Comparison of ENCODE assay signal across 13 mouse cellular contexts in the genomic region with DNA sequence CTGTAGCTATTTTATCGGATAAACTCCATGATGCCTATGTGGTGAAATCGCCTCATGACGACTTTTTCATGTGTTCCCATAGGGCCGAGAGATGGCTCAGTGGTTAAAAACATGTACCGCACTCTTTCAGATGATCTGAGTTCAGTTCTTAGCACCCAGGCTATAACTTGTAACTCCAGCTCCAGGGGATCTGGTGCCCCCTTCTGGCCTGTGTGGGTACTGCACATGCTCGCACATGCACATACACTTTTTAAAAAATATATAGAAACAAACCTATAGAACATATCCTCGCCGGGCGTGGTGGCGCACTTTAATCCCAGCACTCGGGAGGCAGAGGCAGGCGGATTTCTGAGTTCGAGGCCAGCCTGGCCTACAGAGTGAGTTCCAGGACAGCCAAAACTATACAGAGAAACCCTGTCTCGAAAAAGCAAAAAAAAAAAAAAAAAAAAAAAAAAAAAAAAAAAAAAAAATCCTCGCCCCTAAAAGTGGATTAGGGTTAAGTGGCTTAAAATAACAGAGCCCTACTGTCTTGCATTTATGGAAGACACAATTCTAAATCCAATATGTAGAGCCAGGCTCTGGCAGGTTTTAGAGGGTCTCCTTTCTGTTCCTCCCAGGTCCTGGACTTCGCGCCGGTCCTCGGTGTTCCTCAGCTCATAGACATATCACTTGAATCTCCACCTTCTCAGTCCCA. TPM values are rescaled to one million over a fixed set of nuclear protein-coding genes. Genes with fewer than 3 reads are reported as not detected.
DNase-seq lines count a peak whose midpoint lies in the region; ATAC-seq and TF ChIP-seq lines count a peak whose summit lies in the region.
"Had no signal": no experiment of that assay in that cellular context is flagged by ENCODE, and none has a peak within 500 bp of the region (broad histone marks: within the 10 kb centered on the region; RNA-seq: fewer than 3 reads in every experiment).

No protein-coding gene starts in this region.

- no peak overlapping the region for H3K4me2 ChIP-seq in kidney, embryonic 14.5 days (replicated peaks; ENCODE audit: low read depth, low read length)
- no peak overlapping the region for H3K4me2 ChIP-seq in midbrain, embryonic 13.5 days (replicated peaks)
- H3K4me2 ChIP-seq: forebrain, embryonic 15.5 days; lung, embryonic 15.5 days had no signal

- ATAC-seq in kidney, embryonic 14.5 days (ENCODE audit: low FRiP score, low TSS enrichment): no peak
- ATAC-seq in midbrain, embryonic 13.5 days: no peak
- ATAC-seq: forebrain, embryonic 15.5 days; midbrain, embryonic 16.5 days had no signal

- no peaks in the 10 kb centered on the region for H3K27me3 ChIP-seq in kidney, adult 2 months (replicated peaks; ENCODE audit: control insufficient read depth, insufficient read depth, low read length)
- no peaks in the 10 kb centered on the region for H3K27me3 ChIP-seq in kidney, embryonic 14.5 days (ENCODE audit: control insufficient read depth, insufficient read depth, low read length)
- H3K27me3 ChIP-seq in E14TG2a.4 (ENCODE audit: insufficient read depth, low read length): peaks cover 4% of the 10 kb centered on the region
- no peaks in the 10 kb centered on the region for H3K27me3 ChIP-seq in midbrain, embryonic 13.5 days
- H3K27me3 ChIP-seq: forebrain, embryonic 15.5 days; lung, embryonic 15.5 days had no signal

- H3K9ac ChIP-seq in kidney, embryonic 14.5 days (ENCODE audit: low read depth, low read length): no peak overlapping the region
- H3K9ac ChIP-seq in midbrain, embryonic 13.5 days (replicated peaks): no peak overlapping the region
- H3K9ac ChIP-seq: forebrain, embryonic 15.5 days; lung, embryonic 15.5 days had no signal

- no peak overlapping the region for H3K4me3 ChIP-seq in kidney, adult 2 months (ENCODE audit: insufficient read depth, low read depth, low read length)
- no peak overlapping the region for H3K4me3 ChIP-seq in kidney, embryonic 14.5 days (ENCODE audit: low read length)
- H3K4me3 ChIP-seq in E14TG2a.4 (replicated peaks; ENCODE audit: low read length): no peak overlapping the region
- H3K4me3 ChIP-seq in midbrain, embryonic 13.5 days (replicated peaks): no peak overlapping the region
- H3K4me3 ChIP-seq: forebrain, embryonic 15.5 days; lung, embryonic 15.5 days had no signal

- peak; percentile 33 for TF ChIP-seq CTCF in kidney, adult 2 months (conservative IDR thresholded peaks at IDR 0.05; ENCODE audit: insufficient read depth, insufficient read length, low read depth, low read length)
- peak; percentile 88 for TF ChIP-seq CTCF in E14TG2a.4 (conservative IDR thresholded peaks at IDR 0.05; ENCODE audit: low read length)

- H3K27ac ChIP-seq in kidney, adult 2 months (ENCODE audit: insufficient read depth, low read depth, low read length): no peak overlapping the region
- no peak overlapping the region for H3K27ac ChIP-seq in kidney, embryonic 14.5 days (ENCODE audit: low read depth, low read length)
- H3K27ac ChIP-seq in midbrain, embryonic 13.5 days: no peak overlapping the region
- H3K27ac ChIP-seq: forebrain, embryonic 15.5 days; lung, embryonic 15.5 days had no signal

- no peaks in the 10 kb centered on the region for H3K9me3 ChIP-seq in kidney, embryonic 14.5 days (ENCODE audit: control insufficient read depth, low read length)
- no peaks in the 10 kb centered on the region for H3K9me3 ChIP-seq in E14TG2a.4 (ENCODE audit: low read length)
- H3K9me3 ChIP-seq in midbrain, embryonic 13.5 days: no peaks in the 10 kb centered on the region
- H3K9me3 ChIP-seq: forebrain, embryonic 15.5 days; lung, embryonic 15.5 days had no signal

- WGBS in kidney, adult 2 months: 94% methylated on average over 19 of the region's 19 CpGs
- WGBS in kidney, embryonic 14.5 days: 90% methylated on average over 19 of the region's 19 CpGs
- 90% methylated on average over 19 of the region's 19 CpGs for WGBS in midbrain, embryonic 13.5 days

- TF ChIP-seq POLR2A in kidney, adult 2 months (IDR thresholded peaks at IDR 0.05; ENCODE audit: low read depth, low read length): no peak

- H3K4me1 ChIP-seq in kidney, adult 2 months (ENCODE audit: control insufficient read depth, insufficient read depth, low read length): no peaks in the 10 kb centered on the region
- no peaks in the 10 kb centered on the region for H3K4me1 ChIP-seq in kidney, embryonic 14.5 days (ENCODE audit: control insufficient read depth, insufficient read depth, low read length)
- peaks cover 28% of the 10 kb centered on the region for H3K4me1 ChIP-seq in E14TG2a.4 (replicated peaks; ENCODE audit: low read depth, low read length)
- H3K4me1 ChIP-seq in midbrain, embryonic 13.5 days (replicated peaks): no peaks in the 10 kb centered on the region
- H3K4me1 ChIP-seq: forebrain, embryonic 15.5 days; lung, embryonic 15.5 days had no signal

- intact Hi-C loops in left cerebral cortex, postnatal 36 days (cut with DNase I): loop anchor here (10.0 kb wide), 1 partner anchor 456 kb away; no protein-coding TSS in a partner anchor

- H3K36me3 ChIP-seq in kidney, adult 2 months (ENCODE audit: control insufficient read depth, insufficient read depth, low read length): no peaks in the 10 kb centered on the region
- H3K36me3 ChIP-seq in kidney, embryonic 14.5 days (ENCODE audit: control insufficient read depth, insufficient read depth, low read length): no peaks in the 10 kb centered on the region
- H3K36me3 ChIP-seq in E14TG2a.4 (ENCODE audit: insufficient read depth, low read length): no peaks in the 10 kb centered on the region
- no peaks in the 10 kb centered on the region for H3K36me3 ChIP-seq in midbrain, embryonic 13.5 days
- H3K36me3 ChIP-seq: forebrain, embryonic 15.5 days; lung, embryonic 15.5 days had no signal

- DNase-seq in kidney, adult 2 months: no peak
- DNase-seq in A20 (ENCODE audit: low read depth, low spot score): peak; percentile 31
- DNase-seq in naive thymus-derived CD4-positive, alpha-beta T cell, adult 2 months (ENCODE audit: low read depth): peak; percentile 49
- DNase-seq in right cerebral cortex, postnatal 14 days: no peak
- DNase-seq in left cerebral cortex, postnatal 36 days (ENCODE audit: low spot score in 2 of 2): no peak
- DNase-seq: cerebellum, adult 9-11 months had no signal

RNA-seq across cellular contexts. Expression of a gene that starts 13.5 kb away (rescaled TPM):
- polyA plus RNA-seq in kidney, adult 2 months (2012; rRNA removed): 2.6 and 3.0 TPM in 2 replicates
- polyA plus RNA-seq in kidney, embryonic 14.5 days (2014; fragmentation: Nextera tagmentation; extraction: Ambion mirVana): 0.19 and 0.38 TPM in 2 replicates
- 0.08 and 0.13 TPM in 2 replicates for polyA plus RNA-seq in midbrain, embryonic 13.5 days (2015; fragmentation: Nextera tagmentation; extraction: Ambion mirVana)
- not detected for total RNA-seq in left cerebral cortex, postnatal 36 days (2021)
- total RNA-seq: heart, postnatal 4 days had no signal

RNA-seq across cellular contexts. Expression of a gene that starts 26.9 kb away (rescaled TPM):
- 0.04 and 0.08 TPM in 2 replicates for polyA plus RNA-seq in kidney, adult 2 months (2012; rRNA removed)
- not detected in 2 replicates for polyA plus RNA-seq in kidney, embryonic 14.5 days (2014; fragmentation: Nextera tagmentation; extraction: Ambion mirVana)
- not detected in 2 replicates for polyA plus RNA-seq in midbrain, embryonic 13.5 days (2015; fragmentation: Nextera tagmentation; extraction: Ambion mirVana)
- under 1 TPM; 0.07 TPM for total RNA-seq in left cerebral cortex, postnatal 36 days (2021)
- polyA plus RNA-seq: forebrain, embryonic 15.5 days; lung, embryonic 15.5 days; midbrain, embryonic 16.5 days had no signal

RNA-seq across cellular contexts. Expression of a gene that starts 48.8 kb away (rescaled TPM):
- 3.1 and 3.4 TPM in 2 replicates for polyA plus RNA-seq in kidney, adult 2 months (2012; rRNA removed)
- 2.7 and 3.1 TPM in 2 replicates for polyA plus RNA-seq in kidney, embryonic 14.5 days (2014; fragmentation: Nextera tagmentation; extraction: Ambion mirVana)
- polyA plus RNA-seq in midbrain, embryonic 13.5 days (2015; fragmentation: Nextera tagmentation; extraction: Ambion mirVana): 2.9 and 3.0 TPM in 2 replicates
- total RNA-seq in left cerebral cortex, postnatal 36 days (2021): 10 to 100 TPM; 16.3 to 17.0 TPM

Comparison
In these comparisons a context has a peak if more than half of its experiments do, and no peak if none do; other contexts are left out.
1. DNase-seq: peak in A20 (single experiment) and naive thymus-derived CD4-positive, alpha-beta T cell, adult 2 months (single experiment); none in kidney, adult 2 months (single experiment), right cerebral cortex, postnatal 14 days (single experiment) and left cerebral cortex, postnatal 36 days (0 of 2).